Mouse (Mus musculus): ENCODE measurements at regions not wholly inside any gene's neighbourhood (a gene's known extent, or its start where the extent isn't known, plus 50 kb on each side); places are given as distances from the start of the nearest gene placed in this dataset.

- TF ChIP-seq CTCF (IDR thresholded peaks at IDR 0.05; ENCODE audit: control insufficient read depth, insufficient read depth, insufficient read length) (no peak), MYOD1 (IDR thresholded peaks at IDR 0.05; ENCODE audit: control insufficient read depth, insufficient read length, low read depth) (no peak), CEBPB (IDR thresholded peaks at IDR 0.05; ENCODE audit: low read depth) (no peak), MYOG (IDR thresholded peaks at IDR 0.05; ENCODE audit: control insufficient read depth, extremely low read depth, insufficient read length) (no peak), MAX (IDR thresholded peaks at IDR 0.05) (no peak), USF1 (IDR thresholded peaks at IDR 0.05; ENCODE audit: low read depth) (no peak)
These were observed 94.9 kb downstream of the S1pr1 start for GRCm38 (mm10) chr3:115619970-115620369.

Measured in C2C12 (cell line).